Mouse (Mus musculus): ENCODE measurements around the gene Cacna1e.

- TF ChIP-seq CTCF (conservative IDR thresholded peaks at IDR 0.05; ENCODE audit: low read length) = no peak
- TF ChIP-seq POU5F1 (IDR thresholded peaks at IDR 0.05; ENCODE audit: borderline replicate concordance, low read length) = no peak
- no peak for TF ChIP-seq NANOG (IDR thresholded peaks at IDR 0.05; ENCODE audit: borderline replicate concordance, low read length)
These were observed 85.0 kb downstream of the Cacna1e start for GRCm38 (mm10) chr1:154799257-154799656.
